Mouse (Mus musculus) lung, adult 2 months (tissue): ENCODE data around the gene Pacsin1. TPM values are rescaled to one million over a fixed set of nuclear protein-coding genes. Genes with fewer than 3 reads are reported as not detected.

Experiments used
- DNase-seq: peaks from one replicate; pipeline ENCODE4 v3.0.0; 2022
- H3K4me1 ChIP-seq: fragments of 200-500 bp; 2 replicates; pipeline ENCODE4 v1.6.1; 2011; ENCODE audit warnings: low read length; ENCODE audit not compliant: control insufficient read depth, insufficient read depth
- H3K4me3 ChIP-seq: fragments of 200-500 bp; replicated peaks from 2 replicates; pipeline ENCODE3; 2011; ENCODE audit warnings: low read depth, mild to moderate bottlenecking, control low read depth, low read length; ENCODE audit errors: extremely low read depth
- CTCF ChIP-seq: fragments of 200-500 bp; IDR thresholded peaks from 2 replicates; pipeline ENCODE4 v1.5.1; 2011; ENCODE audit warnings: mild to moderate bottlenecking, low read length, control low read depth; ENCODE audit not compliant: insufficient read depth
- POLR2A ChIP-seq: fragments of 200-500 bp; IDR thresholded peaks from 2 replicates; pipeline ENCODE4 v1.6.1; 2011; ENCODE audit warnings: low read depth, mild to moderate bottlenecking, control low read depth, low read length, borderline replicate concordance; ENCODE audit errors: extremely low read depth
- WGBS: fragments of 180-500 bp; shearing (Covaris S2); methylation state at CpG from one replicate; pipeline ENCODE4 v1.1.7; 2018; 5-methylcytosine and 5-hydroxymethylcytosine counted together
- polyA plus RNA-seq: library from polyadenylated mRNA; depleted of rRNA; stranded (reverse); fragments of >200 nt; gene quantifications from 2 replicates; pipeline ENCODE4 v1.2.3, GENCODE M21; 2012; rRNA removed

Pacsin1 gene
- 0.65 and 1.0 TPM in 2 replicates for polyA plus RNA-seq

- TF ChIP-seq CTCF (no peak), POLR2A (no peak)
- 4% methylated on average over 55 of the region's 65 CpGs for WGBS
- H3K4me1 ChIP-seq: no peaks in the 10 kb centered on the region
- H3K4me3 ChIP-seq: no peak within 1 kb of the TSS
- no peak for DNase-seq
Observed at GRCm38 (mm10) chr17:27655089-27656010, at the start of gene Pacsin1. TSS of gene Pacsin1 (plus strand) at chr17:27655509.

DNA sequence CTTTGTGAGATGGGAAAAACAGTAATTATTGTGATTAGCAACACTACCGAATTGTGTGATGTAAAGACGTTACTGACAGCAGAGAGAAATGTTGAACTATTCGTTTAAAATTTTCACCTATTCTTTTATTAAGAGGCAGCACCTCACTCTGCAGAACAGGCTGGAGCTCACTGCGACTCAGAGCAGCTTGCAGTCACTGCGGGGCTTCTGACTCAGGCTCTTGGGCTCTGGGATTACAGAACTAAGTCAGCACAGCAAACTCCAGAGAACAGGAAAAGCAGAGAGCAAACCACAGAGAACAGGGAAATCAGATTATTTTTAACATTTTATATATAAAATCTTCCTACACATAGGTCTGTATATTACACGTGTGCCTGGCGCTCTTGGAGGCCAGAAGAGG, 45.7 kb upstream of the Pacsin1 start:
- no peak for DNase-seq
- Histone ChIP-seq H3K4me1 (no peaks in the 10 kb centered on the region), H3K4me3 (no peak overlapping the region)
- WGBS: 82% methylated on average over 7 of the region's 7 CpGs
- TF ChIP-seq CTCF (no peak), POLR2A (no peak)

- TF ChIP-seq POLR2A: no peak
- no peak for TF ChIP-seq CTCF
- no peaks in the 10 kb centered on the region for H3K4me1 ChIP-seq
- 71% methylated on average over 10 of the region's 10 CpGs for WGBS
- DNase-seq: no peak
- no peak overlapping the region for H3K4me3 ChIP-seq
Observed at GRCm38 (mm10) chr17:27610679-27611518, 44.4 kb upstream of the Pacsin1 start.

DNA sequence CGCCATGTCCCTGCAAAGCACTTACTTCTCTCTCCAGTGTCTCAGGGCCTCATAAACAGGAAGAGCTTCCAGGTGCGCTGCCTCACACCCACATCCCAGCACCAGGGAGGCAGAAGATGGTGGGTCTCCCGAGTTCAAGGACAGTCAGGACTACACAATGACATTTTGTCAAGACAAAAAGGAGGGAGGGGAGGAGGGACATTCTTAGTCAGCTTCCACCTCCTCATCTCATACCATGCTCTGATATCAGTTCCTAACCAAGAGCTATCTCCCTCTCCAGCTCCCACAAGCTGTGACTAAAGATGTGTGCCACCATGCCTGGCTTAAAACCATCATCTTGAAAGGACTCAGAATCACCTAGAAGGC, 43.8 kb upstream of the Pacsin1 start:
- TF ChIP-seq CTCF: no peak
- no peak for TF ChIP-seq POLR2A
- Histone ChIP-seq H3K4me1 (no peaks in the 10 kb centered on the region), H3K4me3 (no peak overlapping the region)
- no peak for DNase-seq
- WGBS: 47% methylated on average over 3 of the region's 3 CpGs

DNA sequence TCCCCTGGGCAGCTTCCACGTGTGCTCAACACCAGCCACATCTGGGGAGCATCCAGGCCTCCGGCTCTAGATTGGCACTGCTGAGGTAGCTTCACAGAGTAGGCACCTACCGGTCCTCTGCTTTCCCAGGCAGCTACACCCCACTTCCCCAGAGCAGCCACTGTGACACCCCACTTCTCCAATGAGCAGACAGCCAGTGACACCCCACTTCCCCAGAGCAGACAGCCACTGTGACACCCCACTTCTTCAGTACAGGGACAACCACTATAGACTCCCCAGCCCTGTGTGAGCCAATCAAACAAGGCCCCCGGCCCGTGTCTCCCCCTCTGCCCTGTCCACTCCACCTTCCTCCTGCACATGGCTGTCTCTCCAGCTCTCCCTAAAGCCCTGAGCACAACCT, 43.3 kb upstream of the Pacsin1 start:
- DNase-seq: no peak
- WGBS: 61% methylated on average over 5 of the region's 5 CpGs
- no peak overlapping the region for H3K4me3 ChIP-seq
- H3K4me1 ChIP-seq: no peaks in the 10 kb centered on the region
- TF ChIP-seq CTCF (no peak), POLR2A (no peak)

DNA sequence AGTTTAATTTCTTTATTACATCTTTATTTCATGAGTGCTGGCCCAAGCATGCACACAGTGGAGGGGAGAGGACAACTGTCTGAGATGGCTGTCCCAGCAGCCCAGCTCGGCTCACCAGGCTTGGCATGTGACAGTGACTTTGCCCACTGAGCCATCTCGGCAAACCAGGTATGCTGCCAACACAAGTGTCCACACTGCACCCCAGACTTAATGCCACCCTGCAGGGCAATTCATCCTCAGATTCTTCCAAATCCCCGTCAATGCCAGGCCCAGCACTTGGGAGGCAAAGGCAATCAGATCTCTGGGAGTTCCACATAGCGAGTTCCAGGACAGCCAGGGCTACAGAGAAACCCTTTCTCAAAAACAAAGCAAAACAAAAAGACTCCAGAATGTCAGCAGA, 42.3 kb upstream of the Pacsin1 start:
- TF ChIP-seq CTCF (no peak), POLR2A (no peak)
- 83% methylated on average over 4 of the region's 4 CpGs for whole genome bisulfite sequencing
- no peaks in the 10 kb centered on the region for H3K4me1 ChIP-seq
- no peak for DNase-seq
- H3K4me3 ChIP-seq: no peak overlapping the region

DNA sequence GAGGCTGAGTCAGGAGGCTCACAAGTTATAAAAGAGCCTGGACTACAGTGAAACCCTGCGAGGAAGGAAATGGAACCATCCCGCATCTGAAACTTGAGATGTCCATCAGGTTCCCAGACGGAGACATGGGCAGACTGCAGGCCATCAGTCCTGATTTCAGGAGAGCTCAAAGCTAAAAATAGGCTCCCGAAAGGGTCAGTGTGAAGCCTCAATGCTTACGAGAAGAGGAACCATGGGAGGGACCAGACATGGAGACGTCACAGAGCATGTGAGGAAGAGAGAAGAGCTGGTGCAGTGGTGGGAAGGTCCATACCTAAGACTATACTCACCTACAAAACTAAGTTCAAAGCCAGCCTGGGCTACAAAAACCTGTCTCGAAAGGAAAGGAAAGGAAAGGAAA, 39.9 kb upstream of the Pacsin1 start:
- H3K4me3 ChIP-seq: no peak overlapping the region
- H3K4me1 ChIP-seq: no peaks in the 10 kb centered on the region
- no peak for TF ChIP-seq CTCF
- TF ChIP-seq POLR2A: no peak
- no peak for DNase-seq
- WGBS: 68% methylated on average over 7 of the region's 7 CpGs

- H3K4me1 ChIP-seq: peaks cover 6% of the 10 kb centered on the region; the same call in 1 of the 2 replicates
- no peak for TF ChIP-seq CTCF
- no peak for TF ChIP-seq POLR2A
- 41% methylated on average over 8 of the region's 8 CpGs for WGBS
- no peak for DNase-seq
- no peak overlapping the region for H3K4me3 ChIP-seq
Observed at GRCm38 (mm10) chr17:27621161-27621560, 34.1 kb upstream of the Pacsin1 start.

DNA sequence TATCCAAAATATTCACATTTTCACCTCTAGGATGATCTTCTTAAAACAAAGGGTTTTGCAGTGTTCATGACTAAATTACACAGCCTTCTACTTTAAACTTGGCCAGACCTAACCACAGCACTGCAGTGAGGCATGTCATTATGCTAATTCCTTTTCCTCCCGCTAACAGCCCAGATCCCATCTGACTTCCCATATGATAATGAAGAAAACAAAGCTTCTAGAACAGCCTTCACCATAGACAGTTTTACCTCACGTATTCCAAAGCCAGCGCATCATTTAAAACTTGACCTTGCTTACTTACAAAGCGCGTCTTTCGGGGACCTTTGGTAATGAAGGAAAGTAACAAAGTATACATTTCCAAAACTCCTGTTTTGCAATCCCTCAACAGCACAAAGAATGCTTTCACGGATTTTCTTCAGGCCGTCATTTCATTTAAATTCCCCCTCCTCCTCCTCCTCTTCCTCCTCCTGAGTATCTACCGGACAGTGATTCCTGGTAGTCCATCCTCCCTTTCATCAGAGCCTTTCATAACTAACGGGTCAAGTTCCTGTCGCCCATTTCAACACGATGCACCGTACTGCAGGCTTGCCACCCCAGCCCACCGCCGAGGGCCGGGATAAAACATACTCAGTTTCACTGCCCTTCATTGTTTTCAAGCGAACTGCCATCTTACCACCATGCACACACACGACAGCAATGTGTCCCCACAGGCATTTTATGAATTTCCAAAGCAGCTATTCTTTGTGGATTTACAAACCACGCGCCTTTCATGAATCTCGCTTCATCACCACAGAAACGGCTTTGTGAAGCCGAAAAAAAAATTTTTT, 33.4 kb upstream of the Pacsin1 start:
- no peak for DNase-seq
- TF ChIP-seq POLR2A: no peak
- TF ChIP-seq CTCF: no peak
- 4% methylated on average over 23 of the region's 23 CpGs for WGBS
- peak overlapping the region; percentile 54 for H3K4me3 ChIP-seq
- peaks cover 6% of the 10 kb centered on the region; the same call in 1 of the 2 replicates for H3K4me1 ChIP-seq
